Mouse (Mus musculus) heart, embryonic 12.5 days (tissue): ENCODE data around the gene Rbm26. TPM values are rescaled to one million over a fixed set of nuclear protein-coding genes. Genes with fewer than 3 reads are reported as not detected.

ENCODE experiments used
- ATAC-seq: fragments of 200-750 bp; cut with Nextera tagmentation; 2 replicates; pipeline ENCODE4 v1.8.0; 2017; ENCODE audit warnings: moderate TSS enrichment, moderate library complexity; ENCODE audit not compliant: insufficient number of reproducible peaks, low FRiP score
- H3K27ac ChIP-seq: fragments of 300-500 bp; sonication (generic); 2 replicates; pipeline ENCODE4 v1.5.1; 2016; ENCODE audit warnings: mild to moderate bottlenecking, moderate library complexity; ENCODE audit not compliant: poor library complexity, severe bottlenecking
- H3K27me3 ChIP-seq: fragments of 300-500 bp; sonication (generic); replicated peaks from 2 replicates; pipeline ENCODE4 v1.6.1; 2016; ENCODE audit warnings: mild to moderate bottlenecking, moderate library complexity
- H3K36me3 ChIP-seq: fragments of 300-500 bp; sonication (generic); 2 replicates; pipeline ENCODE4 v1.6.1; 2016; ENCODE audit warnings: mild to moderate bottlenecking, moderate library complexity
- H3K4me1 ChIP-seq: fragments of 300-500 bp; sonication (generic); replicated peaks from 2 replicates; pipeline ENCODE4 v1.6.1; 2016; ENCODE audit warnings: mild to moderate bottlenecking
- H3K4me2 ChIP-seq: fragments of 300-500 bp; sonication (generic); 2 replicates; pipeline ENCODE4 v1.6.1; 2016; ENCODE audit warnings: mild to moderate bottlenecking, moderate library complexity
- H3K4me3 ChIP-seq: fragments of 300-500 bp; sonication (generic); 2 replicates; pipeline ENCODE4 v1.5.1; 2016; ENCODE audit warnings: mild to moderate bottlenecking
- H3K9ac ChIP-seq: fragments of 300-500 bp; sonication (generic); 2 replicates; pipeline ENCODE4 v1.6.1; 2016; ENCODE audit warnings: mild to moderate bottlenecking, moderate library complexity
- H3K9me3 ChIP-seq: fragments of 300-500 bp; sonication (generic); replicated peaks from 2 replicates; pipeline ENCODE4 v1.6.1; 2016; ENCODE audit warnings: mild to moderate bottlenecking, moderate library complexity
- WGBS: fragments of 180-500 bp; shearing (Covaris S2); methylation state at CpG from one replicate; pipeline ENCODE4 v1.1.7; 2016; 5-methylcytosine and 5-hydroxymethylcytosine counted together
- polyA plus RNA-seq: library from polyadenylated mRNA; unstranded; fragments of >200 nt; fragmentation: Nextera tagmentation; extraction: Ambion mirVana; gene quantifications from 2 replicates; pipeline ENCODE4 v1.2.1, GENCODE M21; 2016

Gene Rbm26
- 25.6 and 26.6 TPM in 2 replicates for polyA plus RNA-seq

- WGBS, result under 1% methylated on average over 28 of the region's 28 CpGs
- H3K9me3 ChIP-seq, result no peaks in the 10 kb centered on the region
- H3K4me3 ChIP-seq, result peak within 1 kb of the TSS; percentile 94
- H3K27ac ChIP-seq, result peak within 1 kb of the TSS; percentile 89
- peak within 1 kb of the TSS; percentile 86 for H3K4me2 ChIP-seq
- no peaks in the 10 kb centered on the region for H3K36me3 ChIP-seq
- ATAC-seq, result peak; percentile 97
- peak within 1 kb of the TSS; percentile 99 for H3K9ac ChIP-seq
- H3K27me3 ChIP-seq, result no peaks in the 10 kb centered on the region
- H3K4me1 ChIP-seq, result peaks cover 20% of the 10 kb centered on the region
Measured at GRCm38 (mm10) chr14:105177238-105177693, at the start of gene Rbm26. Gene Rbm26 (minus strand): TSS chr14:105177327.

- no peak overlapping the region for H3K27ac ChIP-seq
Measured at GRCm38 (mm10) chr14:105225790-105226189, 48.7 kb upstream of the Rbm26 start.

GRCm38 (mm10) chr14:105222240-105222639 lies 45.1 kb upstream of the Rbm26 start:
- WGBS, result 77% methylated on average over 4 of the region's 4 CpGs
- no peak for ATAC-seq
- no peaks in the 10 kb centered on the region for H3K4me1 ChIP-seq
- H3K9me3 ChIP-seq, result no peaks in the 10 kb centered on the region
- no peak overlapping the region for H3K27ac ChIP-seq
- no peaks in the 10 kb centered on the region for H3K27me3 ChIP-seq
- H3K9ac ChIP-seq, result no peak overlapping the region
- H3K4me2 ChIP-seq, result no peak overlapping the region
- no peak overlapping the region for H3K4me3 ChIP-seq
- H3K36me3 ChIP-seq, result no peaks in the 10 kb centered on the region

More at GRCm38 (mm10) chr14:105225790-105226189, 48.7 kb upstream of the Rbm26 start:
- no peaks in the 10 kb centered on the region for H3K9me3 ChIP-seq
- WGBS, result 81% methylated on average over 4 of the region's 4 CpGs
- no peak overlapping the region for H3K9ac ChIP-seq
- H3K36me3 ChIP-seq, result no peaks in the 10 kb centered on the region
- H3K4me2 ChIP-seq, result no peak overlapping the region
- ATAC-seq, result no peak
- H3K4me1 ChIP-seq, result no peaks in the 10 kb centered on the region
- H3K4me3 ChIP-seq, result no peak overlapping the region
- H3K27me3 ChIP-seq, result no peaks in the 10 kb centered on the region

GRCm38 (mm10) chr14:105219525-105220376 lies 42.6 kb upstream of the Rbm26 start:
- Histone ChIP-seq H3K27ac (no peak overlapping the region), H3K4me3 (no peak overlapping the region), H3K9me3 (no peaks in the 10 kb centered on the region), H3K9ac (no peak overlapping the region), H3K27me3 (no peaks in the 10 kb centered on the region), H3K4me2 (no peak overlapping the region), H3K36me3 (no peaks in the 10 kb centered on the region), H3K4me1 (no peaks in the 10 kb centered on the region)
- ATAC-seq, result no peak
- 70% methylated on average over 9 of the region's 9 CpGs for WGBS

- Histone ChIP-seq H3K36me3 (no peaks in the 10 kb centered on the region), H3K4me3 (no peak overlapping the region), H3K9ac (no peak overlapping the region), H3K27ac (no peak overlapping the region), H3K4me1 (no peaks in the 10 kb centered on the region), H3K4me2 (no peak overlapping the region), H3K9me3 (no peaks in the 10 kb centered on the region), H3K27me3 (no peaks in the 10 kb centered on the region)
- 47% methylated on average over 5 of the region's 5 CpGs for WGBS
- ATAC-seq, result no peak
Measured at GRCm38 (mm10) chr14:105198401-105198800, 21.3 kb upstream of the Rbm26 start.

- H3K27ac ChIP-seq, result no peak overlapping the region
- no peak for ATAC-seq
- no peak overlapping the region for H3K9ac ChIP-seq
- H3K4me2 ChIP-seq, result no peak overlapping the region
- no peaks in the 10 kb centered on the region for H3K4me1 ChIP-seq
- no peaks in the 10 kb centered on the region for H3K27me3 ChIP-seq
- 68% methylated on average over 4 of the region's 4 CpGs for WGBS
- H3K4me3 ChIP-seq, result no peak overlapping the region
- no peaks in the 10 kb centered on the region for H3K9me3 ChIP-seq
- no peaks in the 10 kb centered on the region for H3K36me3 ChIP-seq
Measured at GRCm38 (mm10) chr14:105194682-105195081, 17.6 kb upstream of the Rbm26 start.

GRCm38 (mm10) chr14:105184866-105185265 lies 7.7 kb upstream of the Rbm26 start:
- Histone ChIP-seq H3K4me2 (no peak overlapping the region), H3K4me3 (no peak overlapping the region), H3K27ac (no peak overlapping the region), H3K9me3 (no peaks in the 10 kb centered on the region), H3K4me1 (no peaks in the 10 kb centered on the region), H3K36me3 (no peaks in the 10 kb centered on the region), H3K9ac (no peak overlapping the region), H3K27me3 (no peaks in the 10 kb centered on the region)
- WGBS, result 52% methylated on average over 3 of the region's 3 CpGs
- ATAC-seq, result no peak

- Histone ChIP-seq H3K4me1 (no peaks in the 10 kb centered on the region), H3K9me3 (no peaks in the 10 kb centered on the region), H3K9ac (no peak overlapping the region), H3K4me3 (no peak overlapping the region), H3K27ac (no peak overlapping the region), H3K4me2 (no peak overlapping the region), H3K36me3 (no peaks in the 10 kb centered on the region), H3K27me3 (no peaks in the 10 kb centered on the region)
- 68% methylated on average over 3 of the region's 3 CpGs for WGBS
- no peak for ATAC-seq
Measured at GRCm38 (mm10) chr14:105182786-105183185, 5.7 kb upstream of the Rbm26 start.

GRCm38 (mm10) chr14:105179733-105180132 lies 2.6 kb upstream of the Rbm26 start:
- H3K36me3 ChIP-seq, result no peaks in the 10 kb centered on the region
- H3K4me2 ChIP-seq, result no peak overlapping the region
- no peak overlapping the region for H3K4me3 ChIP-seq
- no peak overlapping the region for H3K9ac ChIP-seq
- H3K4me1 ChIP-seq, result peaks cover 11% of the 10 kb centered on the region
- 78% methylated on average over 3 of the region's 3 CpGs for WGBS
- no peak overlapping the region for H3K27ac ChIP-seq
- no peaks in the 10 kb centered on the region for H3K27me3 ChIP-seq
- no peak for ATAC-seq
- no peaks in the 10 kb centered on the region for H3K9me3 ChIP-seq

- H3K9ac ChIP-seq, result no peak overlapping the region
- H3K27ac ChIP-seq, result no peak overlapping the region
- H3K36me3 ChIP-seq, result no peaks in the 10 kb centered on the region
- H3K4me1 ChIP-seq, result peaks cover 13% of the 10 kb centered on the region
- whole genome bisulfite sequencing, result 48% methylated on average over 7 of the region's 7 CpGs
- ATAC-seq, result no peak
- H3K9me3 ChIP-seq, result no peaks in the 10 kb centered on the region
- no peaks in the 10 kb centered on the region for H3K27me3 ChIP-seq
- no peak overlapping the region for H3K4me3 ChIP-seq
- no peak overlapping the region for H3K4me2 ChIP-seq
Measured at GRCm38 (mm10) chr14:105178996-105179395, 1.9 kb upstream of the Rbm26 start.

GRCm38 (mm10) chr14:105176381-105177168 lies 552 bp downstream of the Rbm26 start:
- Histone ChIP-seq H3K27ac (peak overlapping the region; percentile 89), H3K36me3 (no peaks in the 10 kb centered on the region), H3K4me1 (peaks cover 21% of the 10 kb centered on the region), H3K4me2 (peak overlapping the region; percentile 86), H3K9ac (peak overlapping the region; percentile 99), H3K4me3 (peak overlapping the region; percentile 94), H3K9me3 (no peaks in the 10 kb centered on the region), H3K27me3 (no peaks in the 10 kb centered on the region)
- peak; percentile 80 for ATAC-seq
- under 1% methylated on average over 70 of the region's 74 CpGs for WGBS
